Mouse (Mus musculus): ENCODE measurements at regions not wholly inside any gene's neighbourhood (a gene's known extent, or its start where the extent isn't known, plus 50 kb on each side); places are given as distances from the start of the nearest gene placed in this dataset.

GRCm38 (mm10) chr4:105402021-105402420, 244.9 kb downstream of the Plpp3 start:
- WGBS: 85% methylated on average over 3 of the region's 3 CpGs
- no peak overlapping the region for H3K4me3 ChIP-seq (replicated peaks; ENCODE audit: low read length)
- H3K4me1 ChIP-seq (replicated peaks; ENCODE audit: control insufficient read depth, insufficient read depth, low read length): no peaks in the 10 kb centered on the region
- H3K27me3 ChIP-seq (ENCODE audit: control insufficient read depth, insufficient read depth, low read length): no peaks in the 10 kb centered on the region
- H3K27ac ChIP-seq: no peak overlapping the region
- DNase-seq (ENCODE audit: low spot score): no peak
- H3K9me3 ChIP-seq (ENCODE audit: control insufficient read depth, low read length): no peaks in the 10 kb centered on the region
- no peak for ATAC-seq (ENCODE audit: low FRiP score)
- H3K9ac ChIP-seq: no peak overlapping the region
- H3K36me3 ChIP-seq (replicated peaks; ENCODE audit: control insufficient read depth, insufficient read depth): no peaks in the 10 kb centered on the region
- H3K4me2 ChIP-seq (replicated peaks): no peak overlapping the region

- no peak overlapping the region for H3K4me3 ChIP-seq (replicated peaks; ENCODE audit: low read length)
- H3K27me3 ChIP-seq (ENCODE audit: control insufficient read depth, insufficient read depth, low read length): no peaks in the 10 kb centered on the region
- no peaks in the 10 kb centered on the region for H3K4me1 ChIP-seq (replicated peaks; ENCODE audit: control insufficient read depth, insufficient read depth, low read length)
- no peak overlapping the region for H3K9ac ChIP-seq
- H3K36me3 ChIP-seq (replicated peaks; ENCODE audit: control insufficient read depth, insufficient read depth): no peaks in the 10 kb centered on the region
- H3K27ac ChIP-seq: no peak overlapping the region
- no peaks in the 10 kb centered on the region for H3K9me3 ChIP-seq (ENCODE audit: control insufficient read depth, low read length)
- no peak for ATAC-seq (ENCODE audit: low FRiP score)
- no peak for DNase-seq (ENCODE audit: low spot score)
- H3K4me2 ChIP-seq (replicated peaks): no peak overlapping the region
- 68% methylated on average over 3 of the region's 3 CpGs for WGBS
Measured at GRCm38 (mm10) chr4:105403169-105403568, 246.0 kb downstream of the Plpp3 start.

- H3K27ac ChIP-seq: no peak overlapping the region
- no peak overlapping the region for H3K4me2 ChIP-seq (replicated peaks)
- H3K27me3 ChIP-seq (ENCODE audit: control insufficient read depth, insufficient read depth, low read length): no peaks in the 10 kb centered on the region
- H3K9ac ChIP-seq: no peak overlapping the region
- H3K4me1 ChIP-seq (replicated peaks; ENCODE audit: control insufficient read depth, insufficient read depth, low read length): no peaks in the 10 kb centered on the region
- H3K4me3 ChIP-seq (replicated peaks; ENCODE audit: low read length): no peak overlapping the region
- ATAC-seq (ENCODE audit: low FRiP score): no peak
- no peak for DNase-seq (ENCODE audit: low spot score)
- no peaks in the 10 kb centered on the region for H3K36me3 ChIP-seq (replicated peaks; ENCODE audit: control insufficient read depth, insufficient read depth)
- H3K9me3 ChIP-seq (ENCODE audit: control insufficient read depth, low read length): no peaks in the 10 kb centered on the region
- WGBS: 95% methylated on average over 6 of the region's 6 CpGs
Measured at GRCm38 (mm10) chr4:105403686-105404085, 246.5 kb downstream of the Plpp3 start.

GRCm38 (mm10) chr4:105405728-105406127, 248.6 kb downstream of the Plpp3 start:
- no peaks in the 10 kb centered on the region for H3K36me3 ChIP-seq (replicated peaks; ENCODE audit: control insufficient read depth, insufficient read depth)
- DNase-seq (ENCODE audit: low spot score) (no peak), ATAC-seq (ENCODE audit: low FRiP score) (no peak)
- H3K27me3 ChIP-seq (ENCODE audit: control insufficient read depth, insufficient read depth, low read length): no peaks in the 10 kb centered on the region
- no peaks in the 10 kb centered on the region for H3K9me3 ChIP-seq (ENCODE audit: control insufficient read depth, low read length)
- no peak overlapping the region for H3K4me3 ChIP-seq (replicated peaks; ENCODE audit: low read length)
- no peak overlapping the region for H3K27ac ChIP-seq
- no peaks in the 10 kb centered on the region for H3K4me1 ChIP-seq (replicated peaks; ENCODE audit: control insufficient read depth, insufficient read depth, low read length)
- 86% methylated on average over 5 of the region's 5 CpGs for WGBS
- no peak overlapping the region for H3K4me2 ChIP-seq (replicated peaks)
- no peak overlapping the region for H3K9ac ChIP-seq

- Histone ChIP-seq H3K9me3 (ENCODE audit: control insufficient read depth, low read length) (no peaks in the 10 kb centered on the region), H3K4me3 (replicated peaks; ENCODE audit: low read length) (no peak overlapping the region), H3K27ac (no peak overlapping the region), H3K9ac (no peak overlapping the region), H3K27me3 (ENCODE audit: control insufficient read depth, insufficient read depth, low read length) (no peaks in the 10 kb centered on the region), H3K4me1 (replicated peaks; ENCODE audit: control insufficient read depth, insufficient read depth, low read length) (no peaks in the 10 kb centered on the region), H3K36me3 (replicated peaks; ENCODE audit: control insufficient read depth, insufficient read depth) (no peaks in the 10 kb centered on the region), H3K4me2 (replicated peaks) (no peak overlapping the region)
- 57% methylated on average over 14 of the region's 14 CpGs for WGBS
- DNase-seq (ENCODE audit: low spot score) (no peak), ATAC-seq (ENCODE audit: low FRiP score) (no peak)
Measured at GRCm38 (mm10) chr4:105406786-105407464, 249.8 kb downstream of the Plpp3 start.

- Histone ChIP-seq H3K4me2 (replicated peaks) (no peak overlapping the region), H3K36me3 (replicated peaks; ENCODE audit: control insufficient read depth, insufficient read depth) (no peaks in the 10 kb centered on the region)
- WGBS: 86% methylated on average over 9 of the region's 9 CpGs
Measured at GRCm38 (mm10) chr4:105408896-105409295, 251.7 kb downstream of the Plpp3 start.

GRCm38 (mm10) chr4:105417166-105417565, 260.0 kb downstream of the Plpp3 start:
- H3K4me2 ChIP-seq (replicated peaks): no peak overlapping the region
- no peaks in the 10 kb centered on the region for H3K27me3 ChIP-seq (ENCODE audit: control insufficient read depth, insufficient read depth, low read length)
- H3K4me3 ChIP-seq (replicated peaks; ENCODE audit: low read length): no peak overlapping the region
- ATAC-seq (ENCODE audit: low FRiP score) (no peak), DNase-seq (ENCODE audit: low spot score) (no peak)
- no peak overlapping the region for H3K9ac ChIP-seq
- no peaks in the 10 kb centered on the region for H3K36me3 ChIP-seq (replicated peaks; ENCODE audit: control insufficient read depth, insufficient read depth)
- H3K27ac ChIP-seq: no peak overlapping the region
- no peaks in the 10 kb centered on the region for H3K4me1 ChIP-seq (replicated peaks; ENCODE audit: control insufficient read depth, insufficient read depth, low read length)
- peaks cover 9% of the 10 kb centered on the region; the same call in 1 of the 2 replicates for H3K9me3 ChIP-seq (ENCODE audit: control insufficient read depth, low read length)
- WGBS: 96% methylated on average over 3 of the region's 3 CpGs

More at GRCm38 (mm10) chr4:105408896-105409295, 251.7 kb downstream of the Plpp3 start:
- H3K4me3 ChIP-seq (replicated peaks; ENCODE audit: low read length): no peak overlapping the region
- H3K27ac ChIP-seq: no peak overlapping the region
- DNase-seq (ENCODE audit: low spot score) (no peak), ATAC-seq (ENCODE audit: low FRiP score) (no peak)
- H3K4me1 ChIP-seq (replicated peaks; ENCODE audit: control insufficient read depth, insufficient read depth, low read length): no peaks in the 10 kb centered on the region
- H3K9me3 ChIP-seq (ENCODE audit: control insufficient read depth, low read length): no peaks in the 10 kb centered on the region
- no peak overlapping the region for H3K9ac ChIP-seq
- H3K27me3 ChIP-seq (ENCODE audit: control insufficient read depth, insufficient read depth, low read length): no peaks in the 10 kb centered on the region

- DNase-seq (ENCODE audit: low spot score) (no peak), ATAC-seq (ENCODE audit: low FRiP score) (no peak)
- Histone ChIP-seq H3K27ac (no peak overlapping the region), H3K4me1 (replicated peaks; ENCODE audit: control insufficient read depth, insufficient read depth, low read length) (no peaks in the 10 kb centered on the region), H3K27me3 (ENCODE audit: control insufficient read depth, insufficient read depth, low read length) (no peaks in the 10 kb centered on the region), H3K4me3 (replicated peaks; ENCODE audit: low read length) (no peak overlapping the region), H3K36me3 (replicated peaks; ENCODE audit: control insufficient read depth, insufficient read depth) (no peaks in the 10 kb centered on the region), H3K9me3 (ENCODE audit: control insufficient read depth, low read length) (no peaks in the 10 kb centered on the region), H3K4me2 (replicated peaks) (no peak overlapping the region), H3K9ac (no peak overlapping the region)
- 79% methylated on average over 7 of the region's 7 CpGs for WGBS
Measured at GRCm38 (mm10) chr4:105422466-105422865, 265.3 kb downstream of the Plpp3 start.

GRCm38 (mm10) chr4:105423727-105424201, 266.6 kb downstream of the Plpp3 start:
- H3K9ac ChIP-seq: no peak overlapping the region
- ATAC-seq (ENCODE audit: low FRiP score): no peak
- H3K27ac ChIP-seq: no peak overlapping the region
- 80% methylated on average over 3 of the region's 3 CpGs for WGBS
- no peak overlapping the region for H3K4me3 ChIP-seq (replicated peaks; ENCODE audit: low read length)
- H3K4me1 ChIP-seq (replicated peaks; ENCODE audit: control insufficient read depth, insufficient read depth, low read length): no peaks in the 10 kb centered on the region
- H3K4me2 ChIP-seq (replicated peaks): no peak overlapping the region
- no peaks in the 10 kb centered on the region for H3K9me3 ChIP-seq (ENCODE audit: control insufficient read depth, low read length)
- H3K27me3 ChIP-seq (ENCODE audit: control insufficient read depth, insufficient read depth, low read length): no peaks in the 10 kb centered on the region
- DNase-seq (ENCODE audit: low spot score): no peak
- no peaks in the 10 kb centered on the region for H3K36me3 ChIP-seq (replicated peaks; ENCODE audit: control insufficient read depth, insufficient read depth)

- WGBS: 57% methylated on average over 6 of the region's 6 CpGs
- Histone ChIP-seq H3K9me3 (ENCODE audit: control insufficient read depth, low read length) (no peaks in the 10 kb centered on the region), H3K4me2 (replicated peaks) (no peak overlapping the region), H3K4me3 (replicated peaks; ENCODE audit: low read length) (no peak overlapping the region), H3K4me1 (replicated peaks; ENCODE audit: control insufficient read depth, insufficient read depth, low read length) (no peaks in the 10 kb centered on the region), H3K9ac (no peak overlapping the region), H3K36me3 (replicated peaks; ENCODE audit: control insufficient read depth, insufficient read depth) (no peaks in the 10 kb centered on the region), H3K27me3 (ENCODE audit: control insufficient read depth, insufficient read depth, low read length) (no peaks in the 10 kb centered on the region), H3K27ac (no peak overlapping the region)
- DNase-seq (ENCODE audit: low spot score): no peak
- no peak for ATAC-seq (ENCODE audit: low FRiP score)
Measured at GRCm38 (mm10) chr4:105425086-105425485, 267.9 kb downstream of the Plpp3 start.

All from hindbrain, embryonic 14.5 days (tissue).